Mouse (Mus musculus) spleen, embryonic (tissue): ENCODE measurements around the gene Slc10a2.
"Not testable (repeated sequence)": the region's sequence is repeated elsewhere in the genome, so short reads cannot be mapped to it uniquely, and the experiment has no call there.

Experiments used
- CTCF ChIA-PET: fragments of 350-600 bp; sonication (Branson Sonifier 250); formaldehyde crosslinking; loops from one replicate; lab custom pipeline; 2022; lab: Charles Lee

The Slc10a2 gene

DNA sequence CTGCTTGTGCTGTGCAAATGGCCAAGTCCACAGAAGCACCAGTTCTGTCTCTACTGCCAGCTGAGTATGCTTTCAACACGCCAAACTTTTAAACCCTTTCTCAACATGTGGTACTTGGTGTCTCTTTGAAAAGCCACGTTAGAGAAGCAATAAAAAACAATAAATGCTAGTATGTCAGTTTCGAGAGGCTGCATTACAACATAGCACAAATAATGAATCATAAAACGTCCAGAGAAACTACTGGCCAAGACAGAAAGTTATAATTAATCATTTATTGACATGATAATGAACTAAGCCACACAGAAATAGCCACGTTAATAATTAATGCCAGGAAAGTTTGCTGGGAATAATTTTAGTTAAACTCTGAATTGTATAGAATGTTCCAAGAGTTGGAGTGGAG is at the start of gene Slc10a2:
Gene Slc10a2, minus strand, starts transcription at position 166 of the 400 bp plus-strand sequence.
- CTCF ChIA-PET = no interaction called here

DNA sequence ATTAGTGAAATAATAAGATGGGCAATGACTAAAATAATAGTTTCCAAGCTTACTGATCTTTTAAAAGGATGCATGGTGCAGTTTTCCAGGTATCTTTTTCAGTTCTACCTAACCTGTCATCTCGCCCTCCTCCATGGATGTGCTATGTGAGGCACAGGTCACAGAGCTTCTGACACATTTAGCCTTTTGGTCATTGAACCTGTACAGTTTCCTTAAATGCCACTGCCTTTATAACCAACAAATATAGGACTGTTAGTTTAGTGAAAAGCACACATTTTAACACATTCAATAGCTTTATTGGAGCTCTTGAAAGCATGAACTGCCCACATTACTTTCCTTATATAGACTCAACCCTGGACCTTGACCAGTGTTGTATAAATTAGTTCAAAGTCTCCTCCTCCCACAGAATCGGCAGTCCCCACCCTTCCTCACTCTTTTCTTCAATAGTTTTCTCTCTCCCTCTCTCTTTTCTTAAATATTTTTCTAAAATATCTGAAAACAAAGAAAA is 24.2 kb upstream of the Slc10a2 start:
- CTCF ChIA-PET = no interaction called here

DNA sequence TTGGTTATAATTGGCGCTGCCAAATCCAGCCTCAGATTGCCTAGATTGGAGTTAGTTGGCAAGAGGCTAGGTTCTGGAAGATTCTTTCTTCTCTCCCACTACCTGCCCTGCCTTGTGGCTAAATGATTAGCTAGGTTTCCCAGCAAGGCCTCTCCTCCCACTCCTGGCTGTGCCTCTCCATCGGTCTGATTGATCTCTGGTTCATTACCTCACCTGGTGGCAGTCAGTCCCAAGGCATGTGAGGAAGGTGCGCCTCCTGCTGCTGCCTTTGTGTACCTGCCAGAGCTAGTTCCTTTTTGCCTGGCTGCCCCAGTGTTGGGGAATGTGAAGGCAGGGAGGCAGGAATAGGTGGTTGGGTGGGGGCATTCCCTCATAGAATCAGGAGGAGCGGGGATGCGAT is 1.7 kb upstream of the Slc10a2 start:
- CTCF ChIA-PET = no interaction called here

DNA sequence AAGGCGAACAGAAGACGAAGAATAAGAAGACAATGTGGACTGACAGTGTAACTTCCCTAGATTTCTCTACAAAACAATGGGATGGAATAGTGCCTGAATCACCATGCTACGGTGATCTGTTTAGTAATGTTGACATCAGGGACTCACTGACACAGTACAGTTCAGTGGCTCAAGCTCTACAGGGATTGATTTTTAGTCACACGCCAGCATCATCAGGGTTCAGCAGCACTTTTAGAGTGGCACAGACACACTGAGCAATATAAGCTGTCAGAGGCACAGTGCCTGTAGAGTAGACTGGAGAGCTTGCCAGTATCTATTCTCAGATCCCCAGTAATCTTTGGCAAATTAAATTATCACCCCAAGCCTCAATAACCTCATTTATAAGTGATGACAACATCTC is 9.8 kb downstream of the Slc10a2 start:
- CTCF ChIA-PET = no interaction called here

DNA sequence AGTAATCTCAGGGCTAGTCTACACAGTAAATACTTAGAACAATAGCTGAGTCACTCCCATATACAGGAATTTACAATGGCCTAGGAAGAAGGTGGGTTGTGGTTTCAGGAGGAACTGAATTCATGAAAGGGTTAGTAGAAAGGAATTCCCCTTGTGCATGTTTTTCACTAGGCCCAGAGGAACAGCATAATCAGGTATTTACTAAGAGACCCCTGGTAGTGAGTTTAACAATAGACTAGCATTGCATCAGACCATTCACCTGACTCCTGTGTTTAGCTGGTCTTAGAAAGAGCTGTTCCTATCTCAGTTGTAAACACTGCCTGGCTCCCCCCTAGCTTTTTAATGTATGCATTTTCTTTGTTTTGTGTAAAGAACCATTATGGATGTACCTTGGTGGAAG is 11.2 kb downstream of the Slc10a2 start:
- CTCF ChIA-PET = not testable (repeated sequence)

DNA sequence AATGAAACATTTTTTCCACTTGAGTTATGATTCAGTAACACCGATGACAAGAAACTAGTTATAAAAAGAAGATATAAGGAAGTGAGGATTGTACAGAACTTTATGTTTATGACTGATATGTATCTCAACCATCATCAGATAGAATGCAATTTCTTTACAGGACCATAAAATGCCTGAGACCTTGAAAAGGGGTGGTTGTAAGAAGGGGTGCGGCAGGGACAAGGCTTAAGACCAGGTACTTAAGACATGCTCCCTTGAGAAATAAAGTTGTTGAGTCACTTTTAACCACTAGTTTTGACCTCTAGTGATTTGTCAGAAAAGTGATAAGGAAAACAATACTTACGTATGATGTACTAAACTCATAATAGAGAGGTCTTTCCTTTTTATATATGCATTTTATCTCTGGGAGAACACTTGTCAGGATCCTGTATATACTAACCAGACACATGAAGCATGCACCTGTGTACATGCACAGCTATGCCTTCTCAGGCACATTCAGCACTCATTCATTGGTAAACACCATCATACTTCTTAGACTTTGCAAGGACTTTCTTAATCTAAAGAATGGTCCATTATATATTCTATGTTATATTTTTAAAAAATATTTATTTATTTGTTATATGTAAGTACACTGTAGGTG is 31.4 kb downstream of the Slc10a2 start:
- CTCF ChIA-PET = no interaction called here

DNA sequence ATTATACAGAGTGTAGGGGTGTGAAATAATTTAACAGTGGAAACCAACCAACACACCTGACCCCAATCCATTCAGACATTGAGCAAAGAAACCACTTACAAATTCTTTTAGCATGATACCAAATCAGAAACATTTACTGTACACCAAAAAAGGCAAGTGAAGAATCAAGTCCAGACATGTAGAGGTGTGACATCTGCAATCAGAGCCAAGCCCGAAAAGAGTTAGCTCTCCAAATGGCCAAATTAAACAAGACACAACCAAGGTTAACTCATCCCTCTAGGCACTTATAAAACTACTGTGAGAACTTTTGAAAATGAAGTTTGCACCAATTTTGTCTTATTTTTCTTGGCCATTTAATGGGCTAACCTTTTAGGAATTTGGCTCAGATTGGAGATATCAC is 46.3 kb downstream of the Slc10a2 start:
- CTCF ChIA-PET = no interaction called here

DNA sequence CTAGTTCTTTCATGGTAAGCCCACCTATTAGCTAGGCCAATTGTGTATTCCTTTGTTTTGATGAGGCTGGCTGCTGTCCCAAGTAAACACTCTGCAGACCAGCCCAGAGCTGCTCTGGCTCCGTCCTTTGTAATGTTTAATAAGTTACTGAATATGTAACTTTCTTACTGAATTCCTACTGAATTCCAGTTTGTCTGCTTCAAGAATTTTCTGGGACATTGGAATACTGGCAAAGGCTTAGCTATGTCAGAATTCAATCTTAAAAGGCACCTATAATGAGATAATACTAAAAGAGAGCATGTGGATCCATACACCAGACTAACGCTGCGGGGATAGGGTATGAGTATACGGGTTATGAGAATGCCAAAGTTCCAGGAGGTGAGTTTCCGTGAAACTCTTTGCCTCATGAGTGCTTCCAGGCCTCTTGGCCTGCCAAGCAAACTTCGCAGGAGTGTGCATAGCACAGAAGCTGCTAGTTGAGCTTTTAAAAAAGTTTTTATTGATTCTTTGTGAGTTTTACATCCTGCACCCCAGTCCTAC is 60.7 kb downstream of the Slc10a2 start:
- CTCF ChIA-PET = not testable (repeated sequence)

DNA sequence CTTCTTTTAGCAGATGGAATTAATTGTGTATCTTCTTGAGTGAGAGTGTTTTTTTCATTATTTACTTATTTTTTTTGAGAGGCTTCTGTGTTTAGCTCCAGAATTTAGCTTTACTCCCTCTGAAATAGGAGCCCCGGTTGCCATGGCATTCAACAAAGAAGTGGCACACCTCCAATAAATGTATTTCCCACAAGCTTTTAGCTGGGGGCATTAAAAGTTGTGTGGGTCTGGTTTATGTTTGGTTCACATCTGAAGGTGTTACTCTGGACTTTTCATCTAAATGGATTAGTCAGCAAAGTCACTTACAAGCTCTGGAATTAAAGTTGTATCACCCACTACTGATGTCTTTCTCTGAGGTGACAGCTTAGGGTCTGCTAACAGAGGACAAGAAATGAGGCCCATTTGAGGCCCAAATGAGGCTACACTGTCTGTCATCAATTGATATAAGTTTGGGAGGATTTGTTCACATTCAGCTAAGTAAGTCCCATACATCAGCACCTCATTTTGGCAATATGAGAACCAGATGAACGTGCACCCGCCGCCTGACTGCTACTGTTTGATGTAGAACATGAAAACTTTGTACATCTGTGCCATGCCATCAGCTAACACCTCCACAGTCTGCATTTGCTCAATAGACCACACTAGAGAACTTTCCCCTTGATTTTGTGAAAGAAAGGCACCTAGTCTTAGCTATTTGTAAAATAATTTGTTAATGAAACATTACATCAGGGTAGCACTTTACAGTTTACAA is 66.2 kb downstream of the Slc10a2 start:
- CTCF ChIA-PET = no interaction called here
